Mouse (Mus musculus): Measurements from ENCODE around the gene Capzb.

Capzb gene

GRCm38 (mm10) chr4:139208236-139209129, 15.8 kb downstream of the Capzb start:
- peak; percentile 42 for DNase-seq (ENCODE audit: low spot score)

GRCm38 (mm10) chr4:139209130-139209840, 16.6 kb downstream of the Capzb start:
- DNase-seq (ENCODE audit: low spot score): no peak

GRCm38 (mm10) chr4:139211975-139212831, 19.5 kb downstream of the Capzb start:
- DNase-seq (ENCODE audit: low spot score): no peak

- DNase-seq (ENCODE audit: low spot score): no peak
Observed at GRCm38 (mm10) chr4:139213086-139213485, 20.4 kb downstream of the Capzb start.

- no peak for DNase-seq (ENCODE audit: low spot score)
Observed at GRCm38 (mm10) chr4:139213935-139214371, 21.3 kb downstream of the Capzb start.

GRCm38 (mm10) chr4:139216566-139216965, 23.9 kb downstream of the Capzb start:
- DNase-seq (ENCODE audit: low spot score): no peak

- DNase-seq (ENCODE audit: low spot score): no peak
Observed at GRCm38 (mm10) chr4:139218539-139218938, 25.8 kb downstream of the Capzb start.

- no peak for DNase-seq (ENCODE audit: low spot score)
Observed at GRCm38 (mm10) chr4:139219656-139220055, 27.0 kb downstream of the Capzb start.

- no peak for DNase-seq (ENCODE audit: low spot score)
Observed at GRCm38 (mm10) chr4:139220978-139221377, 28.3 kb downstream of the Capzb start.

- DNase-seq (ENCODE audit: low spot score): no peak
Observed at GRCm38 (mm10) chr4:139221837-139222236, 29.1 kb downstream of the Capzb start.

- no peak for DNase-seq (ENCODE audit: low spot score)
Observed at GRCm38 (mm10) chr4:139225115-139225514, 32.4 kb downstream of the Capzb start.

- DNase-seq (ENCODE audit: low spot score): no peak
Observed at GRCm38 (mm10) chr4:139225944-139226343, 33.2 kb downstream of the Capzb start.

- no peak for DNase-seq (ENCODE audit: low spot score)
Observed at GRCm38 (mm10) chr4:139226504-139227216, 34.0 kb downstream of the Capzb start.

- no peak for DNase-seq (ENCODE audit: low spot score)
Observed at GRCm38 (mm10) chr4:139227923-139228322, 35.2 kb downstream of the Capzb start.

GRCm38 (mm10) chr4:139229271-139229670, 36.6 kb downstream of the Capzb start:
- no peak for DNase-seq (ENCODE audit: low spot score)

- DNase-seq (ENCODE audit: low spot score): no peak
Observed at GRCm38 (mm10) chr4:139230376-139231120, 37.8 kb downstream of the Capzb start.

GRCm38 (mm10) chr4:139231163-139231562, 38.5 kb downstream of the Capzb start:
- no peak for DNase-seq (ENCODE audit: low spot score)

- peak; percentile 44 for DNase-seq (ENCODE audit: low spot score)
Observed at GRCm38 (mm10) chr4:139232479-139233145, 39.9 kb downstream of the Capzb start.

- DNase-seq (ENCODE audit: low spot score): no peak
Observed at GRCm38 (mm10) chr4:139233146-139233495, 40.4 kb downstream of the Capzb start.

- DNase-seq (ENCODE audit: low spot score): no peak
Observed at GRCm38 (mm10) chr4:139233755-139234254, 41.1 kb downstream of the Capzb start.

All from yolk sac, embryonic 10.5 days (tissue).